Mouse (Mus musculus): ENCODE results near the gene Psd. TPM values are rescaled to one million over a fixed set of nuclear protein-coding genes. Genes with fewer than 3 reads are reported as not detected.

The Psd gene
- polyA plus RNA-seq, 1 experiment from 2014 or later, result 89.8 TPM

DNA sequence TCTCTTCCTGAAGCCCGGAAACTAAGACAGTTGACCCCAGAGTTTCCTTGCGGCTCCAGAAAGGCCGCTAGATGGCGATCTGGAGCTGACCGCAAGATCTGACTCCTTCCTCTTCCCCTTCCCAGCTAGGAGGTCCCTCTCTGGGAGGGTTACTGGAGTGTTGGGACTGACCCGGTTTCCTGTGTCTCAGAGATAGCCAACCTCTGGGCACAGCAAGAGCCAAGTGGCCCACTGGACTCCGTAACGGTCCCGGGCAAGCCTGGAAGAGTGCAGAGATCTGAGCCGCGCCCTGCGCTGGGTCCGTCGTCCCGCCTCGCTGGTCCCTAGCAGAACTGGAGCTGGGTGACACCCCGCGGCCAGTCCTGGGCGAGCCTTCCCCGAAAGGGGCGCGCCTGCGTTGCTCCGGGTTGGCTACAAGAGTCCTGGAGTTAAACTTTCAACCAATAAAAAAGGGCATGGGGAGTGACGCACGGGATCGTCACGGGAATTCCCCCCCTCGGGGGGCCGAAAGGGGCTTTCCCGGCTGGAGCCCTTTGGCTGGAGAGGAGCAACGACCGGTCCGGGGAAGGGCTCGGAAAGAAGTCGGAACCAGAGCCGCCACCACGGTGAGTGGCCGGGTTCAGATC is 22.6 kb downstream of the Psd start, which contains the start of gene Nfkb2:
TSS of gene Nfkb2 (plus strand) at position 105 of the 626 bp plus-strand sequence.
- Histone ChIP-seq H3K27me3 (replicated peaks; ENCODE audit: control insufficient read depth, insufficient read depth, low read length) (peaks cover 12% of the 10 kb centered on the region), H3K4me1 (replicated peaks; ENCODE audit: control insufficient read depth, insufficient read depth, low read length) (peaks cover 31% of the 10 kb centered on the region), H3K4me3 (replicated peaks; ENCODE audit: low read length) (peak within 1 kb of the TSS; percentile 60), H3K9ac (replicated peaks; ENCODE audit: low read depth, low read length) (peak within 1 kb of the TSS; percentile 66), H3K27ac (ENCODE audit: low read length) (no peak within 1 kb of the TSS), H3K36me3 (ENCODE audit: control insufficient read depth, insufficient read depth) (no peaks in the 10 kb centered on the region), H3K4me2 (ENCODE audit: low read length) (peak within 1 kb of the TSS; percentile 89), H3K9me3 (ENCODE audit: control insufficient read depth, low read length) (no peaks in the 10 kb centered on the region)
- under 1% methylated on average over 34 of the region's 39 CpGs for WGBS
- peak; percentile 73 for ATAC-seq

DNA sequence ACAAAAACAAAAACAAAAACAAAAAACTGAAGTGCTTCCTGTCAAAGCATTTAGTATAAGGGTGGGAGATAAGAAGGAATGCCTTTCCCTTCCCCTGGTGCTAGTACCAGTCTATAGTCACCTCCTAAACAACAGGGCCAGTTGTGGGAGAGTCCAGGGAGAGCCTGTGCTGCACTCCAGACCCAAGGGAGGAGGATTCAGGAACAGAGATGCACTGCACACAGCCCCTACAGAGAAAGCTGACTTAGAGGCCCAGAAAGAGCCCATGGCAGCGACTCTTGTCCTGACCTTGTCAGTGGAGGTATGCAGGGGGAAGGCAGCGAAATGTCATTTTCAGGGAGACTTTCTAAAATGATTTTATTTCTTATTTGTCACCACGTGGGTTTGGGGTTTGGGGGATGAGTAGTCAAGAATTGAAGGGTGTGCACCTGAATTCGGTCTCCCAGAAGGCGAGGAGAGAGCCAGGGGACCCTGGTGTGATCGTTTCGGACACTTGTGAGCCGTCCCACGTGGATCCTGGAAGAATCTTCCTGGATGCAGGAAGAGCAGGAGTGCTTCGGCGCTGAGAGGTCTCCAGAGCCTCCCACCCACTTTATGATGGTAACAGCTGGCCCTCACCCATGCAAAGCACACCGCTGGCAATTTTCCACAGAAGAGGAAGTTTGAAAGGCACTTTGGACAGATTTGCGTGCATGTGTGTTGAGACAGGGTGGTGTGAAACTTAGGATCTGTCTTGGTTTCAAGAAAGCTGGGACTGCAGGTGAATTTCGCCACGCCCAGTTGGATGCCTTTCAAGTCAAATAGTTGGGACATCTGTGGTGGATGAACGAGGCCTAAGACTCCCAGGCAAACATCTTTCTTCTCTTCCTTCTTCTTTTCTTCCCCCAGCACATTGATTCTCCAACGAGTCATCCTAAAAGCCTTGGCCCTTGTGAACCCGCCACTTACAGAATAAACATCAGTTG is 23.4 kb downstream of the Psd start:
- peak overlapping the region; percentile 60 for H3K4me3 ChIP-seq (replicated peaks; ENCODE audit: low read length)

GRCm38 (mm10) chr19:46302551-46302950 is 24.4 kb downstream of the Psd start:
- Histone ChIP-seq H3K36me3 (ENCODE audit: control insufficient read depth, insufficient read depth) (no peaks in the 10 kb centered on the region), H3K4me1 (replicated peaks; ENCODE audit: control insufficient read depth, insufficient read depth, low read length) (peaks cover 23% of the 10 kb centered on the region), H3K9ac (replicated peaks; ENCODE audit: low read depth, low read length) (no peak overlapping the region), H3K9me3 (ENCODE audit: control insufficient read depth, low read length) (no peaks in the 10 kb centered on the region), H3K4me3 (replicated peaks; ENCODE audit: low read length) (no peak overlapping the region), H3K27me3 (replicated peaks; ENCODE audit: control insufficient read depth, insufficient read depth, low read length) (peaks cover 5% of the 10 kb centered on the region; the same call in 1 of the 2 replicates), H3K27ac (ENCODE audit: low read length) (no peak overlapping the region), H3K4me2 (ENCODE audit: low read length) (no peak overlapping the region)
- 87% methylated on average over 4 of the region's 4 CpGs for WGBS
- ATAC-seq, result no peak

More for the DNA sequence above, 23.4 kb downstream of the Psd start:
- H3K9me3 ChIP-seq (ENCODE audit: control insufficient read depth, low read length), result no peaks in the 10 kb centered on the region
- no peak overlapping the region for H3K27ac ChIP-seq (ENCODE audit: low read length)
- peaks cover 24% of the 10 kb centered on the region for H3K4me1 ChIP-seq (replicated peaks; ENCODE audit: control insufficient read depth, insufficient read depth, low read length)
- no peak for ATAC-seq
- 55% methylated on average over 18 of the region's 18 CpGs for WGBS
- no peak overlapping the region for H3K9ac ChIP-seq (replicated peaks; ENCODE audit: low read depth, low read length)
- H3K4me2 ChIP-seq (ENCODE audit: low read length), result peak overlapping the region; percentile 89
- peaks cover 12% of the 10 kb centered on the region for H3K27me3 ChIP-seq (replicated peaks; ENCODE audit: control insufficient read depth, insufficient read depth, low read length)
- no peaks in the 10 kb centered on the region for H3K36me3 ChIP-seq (ENCODE audit: control insufficient read depth, insufficient read depth)

DNA sequence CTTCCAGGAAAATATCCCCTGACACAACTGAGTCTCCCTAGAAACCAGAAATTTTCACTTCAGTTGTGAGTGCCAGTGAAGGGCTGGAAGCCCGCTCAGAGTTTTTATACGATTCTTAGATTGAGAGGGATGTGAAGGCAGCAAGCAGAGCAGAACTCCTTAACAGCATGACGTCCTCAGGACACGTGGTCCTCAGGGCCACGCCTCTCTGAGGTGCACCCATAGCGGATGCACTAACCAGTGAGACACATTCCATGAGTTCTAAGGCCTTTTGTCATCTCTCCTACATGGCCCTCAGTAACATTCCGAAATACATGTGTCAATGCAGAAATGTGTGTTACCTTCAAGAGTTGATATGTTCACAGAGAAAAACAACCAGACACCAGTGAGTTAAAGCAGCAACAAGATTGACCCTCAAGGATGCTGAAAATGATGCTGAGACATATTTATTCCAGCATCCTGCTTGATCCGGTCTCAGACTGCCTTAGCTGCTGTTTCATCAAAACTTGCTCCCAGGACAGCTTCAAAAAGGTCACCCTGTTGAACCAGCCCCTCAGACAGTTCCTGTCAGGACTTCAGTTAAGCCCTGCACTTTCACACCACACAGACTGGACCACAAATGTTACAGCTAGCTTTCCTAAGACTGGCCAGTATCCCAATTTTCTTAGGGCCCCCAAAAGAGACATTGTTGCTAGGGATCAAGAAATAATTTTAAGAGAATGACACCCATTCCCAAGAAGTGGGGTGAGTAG is 26.5 kb downstream of the Psd start:
- Histone ChIP-seq H3K36me3 (ENCODE audit: control insufficient read depth, insufficient read depth) (no peaks in the 10 kb centered on the region), H3K4me3 (replicated peaks; ENCODE audit: low read length) (no peak overlapping the region), H3K4me2 (ENCODE audit: low read length) (no peak overlapping the region), H3K9ac (replicated peaks; ENCODE audit: low read depth, low read length) (no peak overlapping the region), H3K9me3 (ENCODE audit: control insufficient read depth, low read length) (no peaks in the 10 kb centered on the region), H3K4me1 (replicated peaks; ENCODE audit: control insufficient read depth, insufficient read depth, low read length) (peaks cover 17% of the 10 kb centered on the region), H3K27ac (ENCODE audit: low read length) (no peak overlapping the region), H3K27me3 (replicated peaks; ENCODE audit: control insufficient read depth, insufficient read depth, low read length) (0 out of 2 replicates have a peak, but pooled peaks cover 4% of the 10 kb centered on the region)
- no peak for ATAC-seq
- WGBS, result 37% methylated on average over 8 of the region's 8 CpGs

GRCm38 (mm10) chr19:46296938-46297337 is 30.0 kb downstream of the Psd start:
- Histone ChIP-seq H3K27me3 (replicated peaks; ENCODE audit: control insufficient read depth, insufficient read depth, low read length) (no peaks in the 10 kb centered on the region), H3K4me3 (replicated peaks; ENCODE audit: low read length) (no peak overlapping the region), H3K4me2 (ENCODE audit: low read length) (no peak overlapping the region), H3K9ac (replicated peaks; ENCODE audit: low read depth, low read length) (no peak overlapping the region), H3K9me3 (ENCODE audit: control insufficient read depth, low read length) (no peaks in the 10 kb centered on the region), H3K36me3 (ENCODE audit: control insufficient read depth, insufficient read depth) (no peaks in the 10 kb centered on the region), H3K27ac (ENCODE audit: low read length) (no peak overlapping the region), H3K4me1 (replicated peaks; ENCODE audit: control insufficient read depth, insufficient read depth, low read length) (no peaks in the 10 kb centered on the region)
- 68% methylated on average over 4 of the region's 4 CpGs for WGBS
- ATAC-seq, result no peak

GRCm38 (mm10) chr19:46290535-46291105 is 36.3 kb downstream of the Psd start:
- H3K4me2 ChIP-seq (ENCODE audit: low read length), result no peak overlapping the region
- ATAC-seq, result no peak
- H3K9ac ChIP-seq (replicated peaks; ENCODE audit: low read depth, low read length), result no peak overlapping the region
- H3K4me3 ChIP-seq (replicated peaks; ENCODE audit: low read length), result no peak overlapping the region
- no peak overlapping the region for H3K27ac ChIP-seq (ENCODE audit: low read length)
- no peaks in the 10 kb centered on the region for H3K4me1 ChIP-seq (replicated peaks; ENCODE audit: control insufficient read depth, insufficient read depth, low read length)
- H3K36me3 ChIP-seq (ENCODE audit: control insufficient read depth, insufficient read depth), result peaks cover 7% of the 10 kb centered on the region; the same call in 1 of the 2 replicates
- 74% methylated on average over 12 of the region's 12 CpGs for WGBS
- H3K27me3 ChIP-seq (replicated peaks; ENCODE audit: control insufficient read depth, insufficient read depth, low read length), result no peaks in the 10 kb centered on the region; the same call in 1 of the 2 replicates
- H3K9me3 ChIP-seq (ENCODE audit: control insufficient read depth, low read length), result no peaks in the 10 kb centered on the region

GRCm38 (mm10) chr19:46287566-46287965 is 39.4 kb downstream of the Psd start:
- no peak for ATAC-seq
- H3K27ac ChIP-seq (ENCODE audit: low read length), result no peak overlapping the region
- no peaks in the 10 kb centered on the region for H3K4me1 ChIP-seq (replicated peaks; ENCODE audit: control insufficient read depth, insufficient read depth, low read length)
- no peaks in the 10 kb centered on the region; the same call in 1 of the 2 replicates for H3K27me3 ChIP-seq (replicated peaks; ENCODE audit: control insufficient read depth, insufficient read depth, low read length)
- H3K9me3 ChIP-seq (ENCODE audit: control insufficient read depth, low read length), result no peaks in the 10 kb centered on the region
- no peak overlapping the region for H3K4me3 ChIP-seq (replicated peaks; ENCODE audit: low read length)
- no peak overlapping the region for H3K9ac ChIP-seq (replicated peaks; ENCODE audit: low read depth, low read length)
- 89% methylated on average over 3 of the region's 3 CpGs for WGBS
- no peak overlapping the region for H3K4me2 ChIP-seq (ENCODE audit: low read length)
- H3K36me3 ChIP-seq (ENCODE audit: control insufficient read depth, insufficient read depth), result peaks cover 24% of the 10 kb centered on the region

DNA sequence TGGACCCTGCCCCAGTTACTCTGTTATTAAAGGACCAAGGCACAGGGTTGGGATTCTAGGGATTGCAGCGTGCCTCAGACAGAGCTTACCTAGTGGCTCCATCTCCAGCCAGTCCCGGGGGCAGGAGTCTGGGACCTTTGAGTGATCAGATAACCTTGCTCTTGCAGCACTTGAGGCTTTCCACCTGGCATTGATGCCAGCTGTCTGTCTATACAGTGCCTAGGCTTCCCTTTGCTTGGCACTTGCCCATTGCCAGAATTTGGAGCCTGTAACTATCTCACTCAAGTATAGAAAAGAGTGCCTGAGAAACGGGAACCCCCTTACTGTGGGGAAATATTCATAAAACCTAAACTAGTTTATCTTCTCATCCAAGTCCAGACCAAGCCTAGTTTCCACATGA is 40.0 kb downstream of the Psd start:
- H3K27ac ChIP-seq (ENCODE audit: low read length), result no peak overlapping the region
- H3K4me2 ChIP-seq (ENCODE audit: low read length), result no peak overlapping the region
- H3K4me3 ChIP-seq (replicated peaks; ENCODE audit: low read length), result no peak overlapping the region
- H3K4me1 ChIP-seq (replicated peaks; ENCODE audit: control insufficient read depth, insufficient read depth, low read length), result no peaks in the 10 kb centered on the region
- H3K9ac ChIP-seq (replicated peaks; ENCODE audit: low read depth, low read length), result no peak overlapping the region
- 92% methylated on average over 3 of the region's 3 CpGs for WGBS
- H3K36me3 ChIP-seq (ENCODE audit: control insufficient read depth, insufficient read depth), result peaks cover 30% of the 10 kb centered on the region
- no peaks in the 10 kb centered on the region; the same call in 1 of the 2 replicates for H3K27me3 ChIP-seq (replicated peaks; ENCODE audit: control insufficient read depth, insufficient read depth, low read length)
- ATAC-seq, result no peak
- no peaks in the 10 kb centered on the region for H3K9me3 ChIP-seq (ENCODE audit: control insufficient read depth, low read length)
